Mouse (Mus musculus) thymus, adult 2 months (tissue): ENCODE data around the gene Rxra. TPM values are rescaled to one million over a fixed set of nuclear protein-coding genes. Genes with fewer than 3 reads are reported as not detected.
A peak's percentile ranks its signal among the peaks of the same experiment; 100 is the strongest.

Experiments
- DNase-seq: peaks from one replicate; pipeline ENCODE4 v3.0.0; 2021
- H3K27ac ChIP-seq: fragments of 200-500 bp; 2 replicates; pipeline ENCODE4 v1.5.1; 2012; ENCODE audit warnings: low read length, control low read depth; ENCODE audit not compliant: control insufficient read depth, insufficient read depth
- H3K27me3 ChIP-seq: fragments of 200-500 bp; 2 replicates; pipeline ENCODE4 v1.6.1; 2012; ENCODE audit warnings: mild to moderate bottlenecking, low read length, moderate library complexity, mixed read lengths; ENCODE audit not compliant: control insufficient read depth, insufficient read depth
- H3K36me3 ChIP-seq: fragments of 200-500 bp; 2 replicates; pipeline ENCODE4 v1.6.1; 2012; ENCODE audit warnings: mild to moderate bottlenecking, low read length, moderate library complexity; ENCODE audit not compliant: control insufficient read depth, insufficient read depth
- H3K4me1 ChIP-seq: fragments of 200-500 bp; replicated peaks from 2 replicates; pipeline ENCODE4 v1.6.1; 2012; ENCODE audit warnings: low read length; ENCODE audit not compliant: control insufficient read depth, insufficient read depth
- H3K4me3 ChIP-seq: fragments of 200-500 bp; 2 replicates; pipeline ENCODE4 v1.5.1; 2012; ENCODE audit warnings: mild to moderate bottlenecking, low read length, control low read depth, moderate library complexity; ENCODE audit not compliant: control insufficient read depth, insufficient read depth
- CTCF ChIP-seq: fragments of 200-500 bp; IDR thresholded peaks from 2 replicates; pipeline ENCODE4 v1.5.1; 2012; ENCODE audit warnings: mild to moderate bottlenecking, control low read depth, low read length, moderate library complexity, borderline replicate concordance; ENCODE audit not compliant: control insufficient read depth, poor library complexity, insufficient read depth; ENCODE audit errors: extremely low read depth
- POLR2A ChIP-seq: fragments of 200-500 bp; IDR thresholded peaks from 2 replicates; pipeline ENCODE4 v1.6.1; 2012; ENCODE audit warnings: mild to moderate bottlenecking, low read length, control low read depth, moderate library complexity; ENCODE audit not compliant: control insufficient read depth, poor library complexity, insufficient read depth; ENCODE audit errors: extremely low read depth
- WGBS: fragments of 180-500 bp; shearing (Covaris S2); methylation state at CpG from one replicate; pipeline ENCODE4 v1.1.7; 2018; 5-methylcytosine and 5-hydroxymethylcytosine counted together
- polyA plus RNA-seq: library from polyadenylated mRNA; depleted of rRNA; stranded (reverse); fragments of >200 nt; gene quantifications from 2 replicates; pipeline ENCODE4 v1.2.3, GENCODE M21; 2012

The Rxra gene
- polyA plus RNA-seq, 1 experiment, result 40.3 TPM

DNA sequence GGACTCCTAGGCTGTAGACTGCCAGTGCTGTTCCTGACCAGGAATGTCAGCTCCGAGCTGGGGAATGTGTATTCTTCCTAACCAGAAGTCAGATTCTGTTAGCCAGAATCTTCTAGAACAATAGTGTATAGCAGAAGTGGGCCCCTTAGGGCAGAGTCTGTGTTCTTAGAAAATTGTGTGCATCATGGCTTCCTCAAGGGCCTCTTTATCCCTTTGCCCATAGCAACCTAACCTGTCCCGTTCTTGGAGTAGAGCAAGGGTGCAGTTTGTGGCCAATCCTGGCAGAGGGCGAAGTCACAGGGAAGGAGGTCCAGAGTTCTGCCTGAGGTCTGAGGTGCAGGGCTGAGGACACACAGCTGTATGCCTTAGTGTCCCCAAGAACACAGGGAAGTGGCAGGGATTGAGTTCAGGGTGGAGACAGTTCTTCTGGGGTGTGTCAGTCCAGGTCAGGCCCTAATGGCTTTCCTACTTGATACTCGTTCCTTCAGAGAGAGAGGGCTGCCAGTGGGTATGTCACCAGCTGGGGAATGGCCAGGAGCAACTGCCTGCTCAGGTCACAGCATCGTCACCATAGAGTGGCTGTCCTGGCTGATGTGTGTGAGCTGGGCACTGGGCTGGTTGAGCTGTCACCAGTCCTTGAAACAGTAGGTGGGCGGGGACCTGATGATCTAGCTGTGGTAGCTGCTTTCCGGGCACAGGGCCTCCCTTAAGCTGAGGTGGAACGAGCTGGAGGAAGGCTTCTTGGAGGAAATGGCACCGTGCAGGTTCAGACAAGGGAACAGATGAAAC is 27.8 kb downstream of the Rxra start:
- 50% methylated on average over 9 of the region's 9 CpGs for WGBS
- Histone ChIP-seq H3K36me3 (no peaks in the 10 kb centered on the region), H3K4me1 (peaks cover 17% of the 10 kb centered on the region), H3K4me3 (no peak overlapping the region), H3K27ac (no peak overlapping the region), H3K27me3 (no peaks in the 10 kb centered on the region)
- no peak for TF ChIP-seq CTCF
- no peak for TF ChIP-seq POLR2A
- no peak for DNase-seq

DNA sequence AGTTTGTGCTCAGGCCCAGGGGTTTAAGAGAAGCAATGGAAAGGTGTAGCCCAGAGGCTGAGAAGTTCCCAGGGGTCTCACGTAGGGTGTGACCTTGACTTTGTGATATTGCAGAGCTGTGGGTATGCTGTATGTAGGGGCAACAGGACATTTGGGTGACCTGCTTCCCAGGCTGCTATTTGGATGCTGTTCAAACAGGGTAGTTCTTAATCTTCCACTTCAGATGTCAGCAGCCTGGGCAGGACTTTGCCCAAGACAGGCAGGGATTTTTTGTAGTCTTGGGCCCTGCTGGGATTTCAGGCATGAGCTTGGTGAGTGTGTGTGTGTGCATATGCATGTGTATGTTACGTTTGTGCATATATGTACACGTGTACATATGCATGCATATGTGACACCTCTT is 28.4 kb downstream of the Rxra start:
- Histone ChIP-seq H3K4me3 (no peak overlapping the region), H3K27ac (no peak overlapping the region), H3K27me3 (no peaks in the 10 kb centered on the region), H3K36me3 (no peaks in the 10 kb centered on the region), H3K4me1 (peaks cover 17% of the 10 kb centered on the region)
- DNase-seq, result no peak
- TF ChIP-seq POLR2A (no peak), CTCF (no peak)
- 89% methylated on average over 3 of the region's 3 CpGs for WGBS

DNA sequence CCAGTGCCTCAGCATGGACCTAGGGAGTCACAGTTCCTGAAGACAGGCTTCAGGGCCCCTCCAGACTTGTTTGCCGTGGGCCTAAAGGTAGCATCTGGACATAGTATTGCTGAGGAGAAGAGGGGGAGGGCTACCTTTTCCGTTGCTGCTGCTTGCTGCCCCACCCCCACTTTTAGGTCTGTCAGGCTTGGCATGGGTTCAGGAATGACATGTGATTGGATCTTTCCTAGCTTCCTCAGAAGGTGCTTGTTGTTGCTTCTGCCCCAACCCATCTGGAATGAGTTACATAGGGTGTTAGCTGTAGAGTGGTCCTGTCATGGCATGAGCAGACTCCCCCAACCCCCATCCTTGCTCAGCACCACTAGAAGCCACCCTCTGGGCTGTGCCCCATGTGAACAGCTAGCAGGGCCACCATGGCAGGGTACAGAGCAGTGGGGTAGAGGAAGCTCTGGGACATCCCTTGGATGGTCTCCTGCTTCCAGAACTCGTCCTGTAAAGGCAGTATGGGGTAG is 34.7 kb downstream of the Rxra start:
- Histone ChIP-seq H3K4me1 (peaks cover 20% of the 10 kb centered on the region), H3K36me3 (no peaks in the 10 kb centered on the region), H3K4me3 (no peak overlapping the region), H3K27ac (no peak overlapping the region), H3K27me3 (no peaks in the 10 kb centered on the region)
- no peak for DNase-seq
- WGBS, result 87% methylated on average over 3 of the region's 3 CpGs
- TF ChIP-seq CTCF (no peak), POLR2A (no peak)

DNA sequence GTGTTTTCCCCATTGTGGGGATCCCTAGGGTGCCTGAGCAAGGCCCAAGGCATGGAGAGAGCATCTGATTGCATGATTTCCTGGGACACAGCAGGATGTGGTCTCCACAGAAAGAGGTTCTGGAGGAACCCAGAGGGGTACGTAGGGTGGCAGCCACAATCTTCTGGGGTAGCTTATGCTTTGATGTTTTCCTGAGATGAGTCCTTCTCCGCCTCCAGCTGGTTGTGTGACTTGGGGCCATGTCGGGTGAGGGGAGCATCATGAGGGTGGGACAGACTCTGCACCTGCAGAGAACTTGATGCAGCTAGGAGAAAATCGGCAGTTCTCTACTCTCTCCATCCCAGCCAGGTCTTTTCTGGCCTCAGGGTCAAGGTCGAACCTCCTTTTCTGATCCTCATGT is 36.4 kb downstream of the Rxra start:
- Histone ChIP-seq H3K27ac (0 out of 2 replicates have a peak overlapping the region, but pooled peaks have one; percentile 28), H3K36me3 (no peaks in the 10 kb centered on the region), H3K4me1 (peaks cover 20% of the 10 kb centered on the region), H3K4me3 (no peak overlapping the region), H3K27me3 (no peaks in the 10 kb centered on the region)
- TF ChIP-seq CTCF (no peak), POLR2A (no peak)
- 21% methylated on average over 5 of the region's 5 CpGs for WGBS
- DNase-seq, result no peak

DNA sequence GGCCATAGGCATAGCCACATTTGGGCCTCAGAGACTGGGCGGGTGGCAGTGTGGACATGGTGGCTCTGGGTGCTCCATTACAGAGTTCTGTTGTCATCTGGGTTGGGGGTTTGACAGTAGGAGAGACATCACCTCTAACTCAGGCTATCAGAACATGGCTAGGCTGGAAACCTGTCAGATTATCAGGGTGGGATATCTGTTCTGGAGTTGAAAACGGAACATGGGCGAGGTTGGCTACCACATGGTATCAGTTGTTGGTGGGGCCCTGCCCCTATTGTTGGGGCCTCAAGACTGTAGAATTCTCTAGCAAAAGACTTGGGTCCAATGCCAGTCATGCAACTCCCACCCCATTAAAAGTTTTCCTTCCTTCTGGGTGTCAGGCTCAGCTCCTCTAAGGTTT is 37.1 kb downstream of the Rxra start:
- Histone ChIP-seq H3K4me1 (peaks cover 20% of the 10 kb centered on the region), H3K27ac (no peak overlapping the region)

DNA sequence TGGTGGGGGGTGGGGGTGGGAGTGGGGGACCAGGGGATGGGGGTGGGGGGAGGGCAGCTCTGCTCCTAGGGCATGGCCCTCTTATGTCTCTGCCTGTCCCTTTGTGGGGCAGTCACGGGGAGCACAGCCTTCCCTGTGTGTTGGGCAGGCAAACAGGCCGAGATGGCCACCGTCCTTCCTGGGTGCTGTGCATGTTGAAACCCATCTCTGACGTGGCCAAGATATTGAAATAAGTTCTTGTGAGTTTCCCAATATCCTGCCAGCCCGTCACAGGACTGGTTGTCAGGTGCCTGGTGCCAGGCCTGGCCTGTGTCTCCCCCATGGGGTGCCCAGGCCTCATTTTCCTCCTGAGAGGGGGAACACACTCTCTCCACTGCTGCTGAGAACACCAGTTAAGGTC is 37.9 kb downstream of the Rxra start:
- H3K4me1 ChIP-seq, result peaks cover 20% of the 10 kb centered on the region
- DNase-seq, result no peak
- H3K27me3 ChIP-seq, result no peaks in the 10 kb centered on the region
- H3K27ac ChIP-seq, result no peak overlapping the region
- no peak for TF ChIP-seq CTCF
- TF ChIP-seq POLR2A, result no peak
- WGBS, result 96% methylated on average over 5 of the region's 5 CpGs
- H3K4me3 ChIP-seq, result no peak overlapping the region
- no peaks in the 10 kb centered on the region for H3K36me3 ChIP-seq

More for the DNA sequence above, 37.1 kb downstream of the Rxra start:
- Histone ChIP-seq H3K4me3 (no peak overlapping the region), H3K36me3 (no peaks in the 10 kb centered on the region), H3K27me3 (no peaks in the 10 kb centered on the region)
- no peak for DNase-seq
- WGBS, result 99% methylated on average over 3 of the region's 3 CpGs
- TF ChIP-seq POLR2A (no peak), CTCF (no peak)

DNA sequence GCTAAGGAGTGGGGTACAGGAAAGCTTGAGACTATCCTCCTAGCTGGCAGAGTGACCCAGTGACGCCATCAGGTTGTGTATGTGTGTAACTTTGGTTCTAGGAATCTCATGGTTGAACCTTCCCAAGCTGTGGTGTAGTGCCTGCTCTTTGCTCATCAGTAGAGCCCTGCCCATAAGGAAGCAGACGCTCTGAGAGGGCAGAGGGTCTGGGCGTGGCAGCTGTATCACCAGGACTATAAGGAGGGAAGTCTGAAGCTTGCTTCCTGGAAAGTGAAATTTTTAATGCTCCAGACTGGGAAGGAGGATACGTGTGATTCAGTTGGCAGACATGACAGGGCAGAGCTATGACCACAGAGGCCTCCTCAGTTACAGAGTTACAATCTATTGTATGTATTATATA is 39.0 kb downstream of the Rxra start:
- Histone ChIP-seq H3K27ac (no peak overlapping the region), H3K4me1 (peaks cover 20% of the 10 kb centered on the region), H3K27me3 (no peaks in the 10 kb centered on the region), H3K36me3 (no peaks in the 10 kb centered on the region), H3K4me3 (no peak overlapping the region)
- WGBS, result 84% methylated on average over 4 of the region's 4 CpGs
- no peak for TF ChIP-seq CTCF
- no peak for TF ChIP-seq POLR2A
- no peak for DNase-seq
